Mouse (Mus musculus) hindbrain, embryonic 14.5 days (tissue): Measurements from ENCODE around the gene Tagap1. TPM values are rescaled to one million over a fixed set of nuclear protein-coding genes. Genes with fewer than 3 reads are reported as not detected.
"Not testable (repeated sequence)": the region's sequence is repeated elsewhere in the genome, so short reads cannot be mapped to it uniquely, and the experiment has no call there.

ENCODE experiments used
- ATAC-seq: fragments of 200-750 bp; cut with Nextera tagmentation; 2 replicates; pipeline ENCODE4 v1.8.0; 2017; ENCODE audit warnings: moderate number of reproducible peaks, mild to moderate bottlenecking, moderate TSS enrichment, moderate library complexity; ENCODE audit not compliant: low FRiP score
- DNase-seq: peaks from one replicate; pipeline ENCODE4 v3.0.0-alpha.2; 2015; ENCODE audit warnings: low spot score
- H3K27ac ChIP-seq: fragments of 300-500 bp; sonication (generic); 2 replicates; pipeline ENCODE4 v1.5.1; 2014; ENCODE audit warnings: mild to moderate bottlenecking, moderate library complexity
- H3K27me3 ChIP-seq: fragments of 300-500 bp; sonication (generic); 2 replicates; pipeline ENCODE4 v1.6.1; 2014; ENCODE audit warnings: mild to moderate bottlenecking, low read length, mixed read lengths; ENCODE audit not compliant: control insufficient read depth, insufficient read depth
- H3K36me3 ChIP-seq: fragments of 300-500 bp; sonication (generic); replicated peaks from 2 replicates; pipeline ENCODE4 v1.6.1; 2014; ENCODE audit not compliant: control insufficient read depth, insufficient read depth
- H3K4me1 ChIP-seq: fragments of 300-500 bp; sonication (generic); replicated peaks from 2 replicates; pipeline ENCODE4 v1.6.1; 2014; ENCODE audit warnings: antibody characterized with exemption, low read length, mixed read lengths; ENCODE audit not compliant: control insufficient read depth, insufficient read depth
- H3K4me2 ChIP-seq: fragments of 300-500 bp; sonication (generic); replicated peaks from 2 replicates; pipeline ENCODE4 v1.6.1; 2014; ENCODE audit warnings: mild to moderate bottlenecking, moderate library complexity
- H3K4me3 ChIP-seq: fragments of 300-500 bp; sonication (generic); replicated peaks from 2 replicates; pipeline ENCODE4 v1.5.1; 2014; ENCODE audit warnings: mild to moderate bottlenecking, low read length
- H3K9ac ChIP-seq: fragments of 300-500 bp; sonication (generic); 2 replicates; pipeline ENCODE4 v1.6.1; 2014
- H3K9me3 ChIP-seq: fragments of 300-500 bp; sonication (generic); 2 replicates; pipeline ENCODE4 v1.6.1; 2016; ENCODE audit warnings: low read length; ENCODE audit not compliant: control insufficient read depth
- WGBS: fragments of 180-500 bp; shearing (Covaris S2); extraction: QIAGEN DNeasy Blood & Tissue Kit; methylation state at CpG from one replicate; pipeline ENCODE4 v1.1.7; 2014; 5-methylcytosine and 5-hydroxymethylcytosine counted together
- polyA plus RNA-seq: library from polyadenylated mRNA; unstranded; fragments of >200 nt; fragmentation: Nextera tagmentation; extraction: Ambion mirVana; gene quantifications from 2 replicates; pipeline ENCODE4 v1.2.1, GENCODE M21; 2014

Gene Tagap1
- polyA plus RNA-seq, 1 experiment from 2014 or later: 62.9 TPM

DNA sequence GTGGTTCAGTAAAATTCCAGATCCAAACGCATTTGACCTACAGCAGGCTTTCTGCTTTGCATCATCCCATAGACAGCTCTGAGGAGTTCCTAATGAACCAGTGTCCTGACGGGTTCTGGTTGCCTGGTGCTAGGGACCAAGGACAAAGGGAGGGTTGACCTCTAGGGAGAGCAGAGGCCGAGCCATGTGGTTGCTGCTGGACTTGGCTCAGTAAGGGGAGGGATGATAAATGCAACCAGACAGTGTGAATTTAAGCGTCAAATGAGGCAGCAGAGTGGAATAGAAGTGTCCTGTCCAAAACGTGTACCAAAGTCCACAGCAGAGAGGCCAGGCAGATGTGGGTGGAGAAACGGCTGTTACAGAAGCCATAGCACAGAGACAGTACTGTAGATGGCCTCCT, 34.5 kb upstream of the Tagap1 start:
- not testable (repeated sequence) for H3K4me3 ChIP-seq, H3K27me3 ChIP-seq, H3K4me2 ChIP-seq, H3K9ac ChIP-seq, H3K4me1 ChIP-seq, H3K9me3 ChIP-seq, H3K36me3 ChIP-seq, ATAC-seq, DNase-seq, H3K27ac ChIP-seq
- WGBS: no CpG with 5 or more reads among the region's 6 CpGs

DNA sequence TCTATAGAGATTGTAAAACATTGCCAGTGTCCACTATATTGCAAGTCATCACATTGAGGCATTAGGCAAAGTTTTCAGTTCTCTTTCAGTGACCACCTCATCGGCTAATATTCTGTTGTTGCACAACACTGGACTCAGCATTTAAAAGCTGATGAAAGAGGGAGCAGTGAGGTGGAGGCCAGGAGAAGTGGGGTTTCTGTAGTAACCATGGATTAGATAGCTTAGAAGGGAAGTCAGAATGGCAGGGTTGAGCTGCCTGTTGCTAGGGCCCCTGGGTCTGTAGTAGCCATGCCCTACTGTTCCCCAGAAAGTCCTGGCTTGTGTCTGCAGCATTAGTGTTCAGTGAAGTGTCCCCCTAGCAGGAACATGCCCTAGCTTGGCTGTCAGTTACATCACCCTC, 25.2 kb upstream of the Tagap1 start:
- ATAC-seq: not testable (repeated sequence)
- WGBS: 93% methylated on average over 1 of the region's 1 CpGs

DNA sequence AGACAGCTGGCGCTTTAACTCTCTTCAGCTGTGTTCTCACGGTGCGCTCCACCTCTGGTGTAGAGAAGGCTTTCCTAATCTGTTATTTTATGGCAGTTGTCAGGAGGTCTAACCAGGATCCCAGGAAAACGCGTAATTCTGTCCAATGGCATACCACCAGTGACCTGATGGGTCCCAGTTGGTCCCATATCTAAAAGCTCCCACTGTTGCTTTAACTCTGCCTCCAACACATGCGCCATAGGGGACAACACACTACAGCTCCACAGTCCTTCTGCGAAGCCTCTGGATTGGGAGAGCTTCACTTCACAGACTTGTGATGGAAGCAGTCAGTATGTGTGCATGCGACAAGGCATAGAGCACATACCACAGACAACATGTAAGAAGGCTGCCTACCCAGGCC, 19.2 kb upstream of the Tagap1 start:
- 93% methylated on average over 5 of the region's 8 CpGs for WGBS
- not testable (repeated sequence) for DNase-seq, H3K27ac ChIP-seq, H3K9me3 ChIP-seq, ATAC-seq, H3K4me2 ChIP-seq, H3K4me1 ChIP-seq, H3K4me3 ChIP-seq, H3K36me3 ChIP-seq, H3K27me3 ChIP-seq, H3K9ac ChIP-seq

More for the DNA sequence above, 25.2 kb upstream of the Tagap1 start:
- not testable (repeated sequence) for H3K4me1 ChIP-seq, DNase-seq, H3K36me3 ChIP-seq, H3K4me2 ChIP-seq, H3K27me3 ChIP-seq, H3K9ac ChIP-seq, H3K4me3 ChIP-seq, H3K9me3 ChIP-seq, H3K27ac ChIP-seq

DNA sequence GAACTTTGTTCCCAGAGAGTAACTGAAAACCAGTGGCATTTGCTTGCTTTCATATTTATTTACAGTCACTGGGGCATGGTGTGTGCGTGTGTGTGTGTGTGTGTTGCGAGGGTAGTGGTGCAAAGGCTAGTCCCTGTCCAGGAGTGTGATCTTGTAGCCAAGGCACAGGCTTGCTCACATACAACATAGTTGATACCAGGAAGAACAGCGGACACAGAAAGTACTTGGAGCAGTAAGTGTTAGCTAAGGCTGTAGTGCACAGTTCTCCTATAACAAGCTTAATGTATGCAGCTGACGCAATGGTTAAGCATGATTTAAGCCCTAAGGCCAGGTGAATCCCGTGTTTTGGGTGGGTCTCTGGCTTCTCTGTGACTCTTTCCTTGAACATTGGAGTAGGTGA, 18.4 kb upstream of the Tagap1 start:
- H3K4me2 ChIP-seq: peak overlapping the region; percentile 64
- not testable (repeated sequence) for ATAC-seq, H3K36me3 ChIP-seq, DNase-seq, H3K27me3 ChIP-seq, H3K27ac ChIP-seq, H3K9me3 ChIP-seq, H3K4me1 ChIP-seq
- peak overlapping the region; percentile 46 for H3K4me3 ChIP-seq
- 29% methylated on average over 5 of the region's 5 CpGs for WGBS
- peak overlapping the region; percentile 66 for H3K9ac ChIP-seq

DNA sequence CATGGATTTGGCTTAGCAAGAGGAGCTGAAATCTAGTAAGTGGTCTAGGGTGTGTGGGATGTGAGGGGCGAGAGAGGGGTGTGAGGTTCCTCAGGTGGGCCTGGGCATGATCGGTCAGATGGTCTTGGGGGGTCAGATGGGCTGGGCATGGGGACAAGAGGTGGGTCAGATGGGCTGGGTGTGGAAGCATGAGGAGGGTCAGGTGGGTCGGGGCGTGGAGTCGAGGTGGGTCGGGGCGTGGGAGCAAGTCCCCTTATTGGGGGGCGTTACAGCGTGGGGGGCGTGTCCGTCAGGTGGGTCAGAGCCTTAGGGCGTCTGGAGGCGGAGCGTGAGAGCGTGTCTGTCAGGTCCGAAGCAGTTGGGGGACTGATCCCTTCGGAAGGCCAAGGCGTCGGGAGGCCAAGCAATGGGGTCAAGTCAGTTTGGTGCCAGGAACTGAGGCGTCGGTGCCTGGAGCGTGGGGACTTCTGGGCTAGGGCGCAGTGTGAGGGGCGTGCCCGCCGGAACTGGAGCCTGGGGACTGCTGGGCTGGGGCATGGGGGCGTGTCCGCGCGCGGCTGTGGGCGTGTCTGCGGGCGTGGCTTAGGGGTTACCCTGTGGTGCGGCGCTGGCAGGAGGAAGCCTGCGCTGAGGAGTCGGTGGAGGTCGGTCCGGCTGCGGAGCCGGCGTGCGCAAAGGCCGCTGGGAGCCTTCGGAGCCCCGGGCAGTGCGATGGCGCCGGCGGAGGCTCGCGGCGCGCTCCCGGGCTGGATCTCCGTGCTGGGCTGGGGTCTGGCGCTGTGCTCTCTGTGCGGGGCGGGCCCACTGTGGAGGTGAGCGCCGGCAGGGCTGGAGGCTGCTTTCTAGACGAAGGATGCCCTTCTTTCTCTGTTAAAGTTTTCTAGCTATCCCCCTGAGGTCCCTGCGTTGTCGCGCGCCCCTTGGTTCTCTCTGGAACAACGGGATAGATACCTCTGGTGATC, 17.6 kb upstream of the Tagap1 start, which contains the start of gene Gm49721:
Gm49721 (plus strand) TSS at position 618 of the 962 bp plus-strand sequence.
- under 1% methylated on average over 31 of the region's 68 CpGs for WGBS

DNA sequence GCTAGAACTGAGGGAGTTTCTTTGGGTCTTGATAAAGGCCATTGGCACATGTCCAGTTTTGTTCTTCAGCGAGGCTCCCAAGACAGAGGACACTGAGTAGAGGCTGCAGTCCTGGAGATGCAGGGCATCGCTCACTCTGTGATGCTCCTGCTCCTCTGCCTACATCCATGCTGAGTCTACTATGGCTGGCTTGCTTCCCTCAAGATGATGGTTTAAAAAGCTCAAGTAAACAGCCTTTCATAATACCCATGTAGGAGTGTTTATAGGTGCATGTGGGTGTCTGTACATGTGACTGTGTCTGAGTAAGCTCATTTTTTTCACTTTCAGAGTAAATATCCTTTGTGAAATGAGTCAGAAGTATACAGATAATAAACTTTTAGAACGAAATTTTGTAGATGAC, 14.0 kb upstream of the Tagap1 start:
- 57% methylated on average over 3 of the region's 3 CpGs for WGBS

More for the DNA sequence above, 17.6 kb upstream of the Tagap1 start, which contains the start of gene Gm49721:
- not testable (repeated sequence) for DNase-seq, H3K36me3 ChIP-seq, H3K27me3 ChIP-seq, H3K9me3 ChIP-seq, H3K27ac ChIP-seq, H3K4me1 ChIP-seq
- Histone ChIP-seq H3K4me3 (peak within 1 kb of the TSS; percentile 46), H3K4me2 (peak within 1 kb of the TSS; percentile 64), H3K9ac (peak within 1 kb of the TSS; percentile 66)
- ATAC-seq: peak; percentile 96

DNA sequence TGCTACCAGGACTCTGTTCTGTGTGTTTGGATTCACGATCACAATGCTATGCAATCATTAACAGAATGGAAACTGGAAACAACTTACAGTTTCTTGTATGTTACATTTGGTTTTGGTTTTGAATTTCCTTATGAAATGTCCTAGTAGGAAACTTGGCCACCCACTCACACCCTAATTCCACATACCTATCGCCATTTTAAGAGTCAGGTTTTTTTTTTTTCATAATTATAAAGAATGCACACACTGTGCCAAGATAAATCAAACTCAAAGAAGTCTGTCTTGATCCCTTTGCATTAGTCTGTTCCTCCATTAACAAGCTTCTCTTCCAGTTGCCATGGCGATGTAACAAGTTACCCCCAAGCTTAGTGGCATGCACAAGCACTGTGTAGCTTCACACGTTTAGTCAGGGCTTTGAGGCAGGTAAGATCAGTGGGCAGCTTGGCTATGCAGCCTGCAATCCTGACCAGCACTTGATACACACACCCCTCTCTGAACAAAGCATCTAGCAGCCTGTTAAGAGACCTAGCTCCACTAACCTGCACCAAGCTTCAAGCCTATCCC, 12.0 kb upstream of the Tagap1 start:
- not testable (repeated sequence) for ATAC-seq
- WGBS: 61% methylated on average over 4 of the region's 4 CpGs

More for the DNA sequence above, 14.0 kb upstream of the Tagap1 start:
- H3K4me3 ChIP-seq, H3K9me3 ChIP-seq, DNase-seq, H3K9ac ChIP-seq, H3K27ac ChIP-seq, H3K4me1 ChIP-seq, H3K36me3 ChIP-seq, H3K4me2 ChIP-seq, H3K27me3 ChIP-seq, ATAC-seq: not testable (repeated sequence)

DNA sequence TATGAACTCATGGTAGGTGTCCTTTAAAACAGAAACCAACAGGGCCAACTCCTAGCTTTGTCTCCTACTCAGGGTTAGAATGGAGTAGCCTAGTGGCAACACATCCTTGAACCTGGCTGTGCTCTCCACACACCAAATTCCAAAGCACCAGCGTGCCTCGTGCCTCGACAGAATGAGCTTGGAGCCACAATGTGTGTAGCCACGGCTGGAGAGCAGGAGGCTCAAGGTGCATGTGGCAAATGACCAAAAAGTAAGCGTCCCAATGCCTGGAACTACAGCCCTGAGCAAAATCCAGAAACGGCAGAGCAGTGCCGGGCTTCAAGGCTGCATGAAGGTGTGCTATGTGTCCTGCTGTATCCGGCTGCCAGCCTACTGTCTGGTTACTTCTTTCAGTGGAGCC, 10.3 kb upstream of the Tagap1 start:
- H3K4me2 ChIP-seq, H3K9me3 ChIP-seq, H3K4me1 ChIP-seq, DNase-seq, H3K36me3 ChIP-seq, H3K9ac ChIP-seq, H3K27me3 ChIP-seq, H3K4me3 ChIP-seq, ATAC-seq, H3K27ac ChIP-seq: not testable (repeated sequence)
- 82% methylated on average over 8 of the region's 8 CpGs for WGBS

More for the DNA sequence above, 12.0 kb upstream of the Tagap1 start:
- DNase-seq, H3K36me3 ChIP-seq, H3K4me3 ChIP-seq, H3K4me1 ChIP-seq, H3K27me3 ChIP-seq, H3K9me3 ChIP-seq, H3K9ac ChIP-seq, H3K4me2 ChIP-seq, H3K27ac ChIP-seq: not testable (repeated sequence)

DNA sequence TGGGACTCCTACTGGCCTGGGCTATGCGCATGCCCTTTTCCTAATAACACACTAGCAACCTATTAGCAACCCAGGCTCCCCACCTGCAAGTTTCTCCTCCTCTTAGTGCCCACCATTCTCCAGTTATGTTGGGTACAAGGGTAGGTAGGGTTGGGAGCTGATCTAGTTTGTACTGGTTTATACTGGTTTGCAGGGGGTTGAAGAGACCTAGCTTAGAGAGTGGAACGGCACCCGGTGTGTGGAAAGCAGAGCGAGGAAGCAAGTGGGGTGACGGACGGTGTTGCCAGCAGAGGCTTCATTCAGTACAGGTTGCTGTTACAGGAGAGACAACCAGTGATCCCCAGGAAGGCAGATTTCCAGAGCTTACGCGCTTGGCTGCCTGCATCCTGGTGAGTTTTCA, 9.4 kb upstream of the Tagap1 start, which contains the start of gene Rnaset2b:
Rnaset2b (plus strand) TSS at position 301 of the 400 bp plus-strand sequence.
- no CpG with 5 or more reads among the region's 8 CpGs for WGBS
- DNase-seq, ATAC-seq: not testable (repeated sequence)

More for the DNA sequence above, 9.4 kb upstream of the Tagap1 start, which contains the start of gene Rnaset2b:
- H3K27me3 ChIP-seq, H3K4me1 ChIP-seq, H3K9me3 ChIP-seq, H3K9ac ChIP-seq, H3K27ac ChIP-seq, H3K36me3 ChIP-seq, H3K4me3 ChIP-seq, H3K4me2 ChIP-seq: not testable (repeated sequence)
